Mouse (Mus musculus): ENCODE data around the gene Acadl.

- no peak for TF ChIP-seq CTCF (IDR thresholded peaks at IDR 0.05; ENCODE audit: low read depth, low read length)
- TF ChIP-seq POLR2A (IDR thresholded peaks at IDR 0.05; ENCODE audit: insufficient read depth, low read length) = no peak
- TF ChIP-seq EP300 (IDR thresholded peaks at IDR 0.05; ENCODE audit: insufficient read depth, low read depth, low read length) = no peak
These were observed 49.2 kb upstream of the Acadl start for GRCm38 (mm10) chr1:66912305-66912704.

Measured in ES-Bruce4 (cell line).